Mouse (Mus musculus): ENCODE results near the gene Olfr506. TPM values are rescaled to one million over a fixed set of nuclear protein-coding genes. Genes with fewer than 3 reads are reported as not detected.
"Not testable (repeated sequence)": the region's sequence is repeated elsewhere in the genome, so short reads cannot be mapped to it uniquely, and the experiment has no call there.

Olfr506 gene
- not detected for total RNA-seq (2021)

DNA sequence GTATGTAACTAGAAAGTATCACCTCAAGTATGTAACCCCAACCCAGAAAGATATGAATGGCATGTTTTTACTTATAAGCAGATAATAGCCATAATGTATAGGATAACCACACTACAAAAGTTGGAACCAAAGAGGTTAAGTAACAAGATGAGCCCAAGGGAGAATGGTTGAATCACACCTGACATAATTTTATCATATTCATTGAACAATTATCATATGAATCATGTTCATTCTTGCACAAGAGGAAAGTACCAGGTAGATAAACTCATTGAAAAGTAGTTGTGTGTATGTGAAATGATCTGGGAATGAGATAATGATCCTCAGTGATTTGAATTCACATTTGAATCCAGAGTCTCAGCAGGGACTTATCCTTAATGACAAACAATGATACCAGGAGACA is at the start of gene Olfr506:
Gene Olfr506 (plus strand): TSS at position 301 of the 400 bp plus-strand sequence.
- no peak for DNase-seq (ENCODE audit: low spot score in 2 of 2)
- intact Hi-C loops (cut with DNase I): no loop called here

DNA sequence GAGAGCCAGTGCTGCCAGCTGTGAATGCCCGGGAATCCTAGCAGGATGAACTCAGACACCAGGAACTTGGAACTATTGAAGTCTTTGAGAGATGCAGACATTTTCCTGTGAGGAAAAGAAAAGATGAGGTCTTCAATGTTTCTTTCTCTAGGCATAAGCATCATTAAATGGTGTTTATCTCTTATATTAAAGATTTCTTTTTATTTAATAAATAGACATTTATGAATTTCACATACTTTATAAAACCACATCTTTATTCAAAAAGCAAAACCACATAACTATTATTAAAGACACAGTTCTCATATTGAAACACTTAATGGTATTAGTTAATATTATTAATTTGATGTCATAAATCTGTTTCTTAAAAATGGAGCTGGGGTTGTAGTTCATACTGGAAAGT is 44.9 kb upstream of the Olfr506 start, which contains the start of gene Olfr504:
Gene Olfr504 (minus strand): TSS at position 101 of the 400 bp plus-strand sequence.
- intact Hi-C loops (cut with DNase I): no loop called here
- no peak for DNase-seq (ENCODE audit: low spot score in 2 of 2)

GRCm38 (mm10) chr7:108589797-108590196 is 20.8 kb upstream of the Olfr506 start:
- intact Hi-C loops (cut with DNase I): no loop called here
- no peak for DNase-seq (ENCODE audit: low spot score in 2 of 2)

DNA sequence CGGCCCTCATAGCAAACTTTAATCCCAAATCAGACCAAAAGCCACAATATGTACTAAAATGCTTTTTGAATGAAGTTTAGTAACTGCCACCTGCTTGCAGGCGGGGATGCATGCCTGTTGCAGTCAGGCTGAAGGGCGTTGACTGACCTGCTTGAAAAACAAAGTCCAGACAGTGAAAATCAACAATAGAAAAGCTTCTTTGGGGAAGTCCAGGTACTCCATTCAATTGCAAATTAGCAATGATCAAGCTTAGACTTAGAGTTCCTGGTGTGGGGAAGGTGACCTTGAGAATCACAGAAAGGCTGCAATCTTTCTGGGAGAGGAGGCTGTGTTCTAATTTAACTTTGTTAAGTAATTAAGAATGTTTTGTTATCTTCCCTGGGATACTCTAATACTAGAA is 8.7 kb upstream of the Olfr506 start:
- intact Hi-C loops (cut with DNase I): not testable (repeated sequence)

DNA sequence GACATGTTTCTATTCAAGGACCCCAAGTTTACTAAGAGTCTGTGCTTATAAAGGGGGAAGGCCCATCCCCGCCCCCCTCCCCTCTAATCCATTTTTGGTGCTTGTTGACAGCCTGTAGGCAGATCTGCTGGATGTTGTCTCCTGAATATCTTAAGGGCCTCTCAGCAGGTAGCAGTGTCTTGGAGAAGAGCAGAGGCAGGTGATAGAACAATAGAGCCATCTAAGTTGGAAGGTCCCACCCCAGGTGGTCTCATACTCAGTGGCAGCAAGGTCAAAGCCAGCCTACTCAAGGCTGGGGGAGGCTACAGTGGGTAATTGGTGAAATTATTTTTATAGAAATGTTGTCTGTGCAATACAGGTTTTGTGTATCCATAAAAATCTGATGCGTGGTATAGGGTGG is 3.5 kb downstream of the Olfr506 start:
- intact Hi-C loops (cut with DNase I): no loop called here
- DNase-seq (ENCODE audit: low spot score in 2 of 2): no peak

More for the DNA sequence above, 8.7 kb upstream of the Olfr506 start:
- DNase-seq (ENCODE audit: low spot score in 2 of 2): not testable (repeated sequence)

DNA sequence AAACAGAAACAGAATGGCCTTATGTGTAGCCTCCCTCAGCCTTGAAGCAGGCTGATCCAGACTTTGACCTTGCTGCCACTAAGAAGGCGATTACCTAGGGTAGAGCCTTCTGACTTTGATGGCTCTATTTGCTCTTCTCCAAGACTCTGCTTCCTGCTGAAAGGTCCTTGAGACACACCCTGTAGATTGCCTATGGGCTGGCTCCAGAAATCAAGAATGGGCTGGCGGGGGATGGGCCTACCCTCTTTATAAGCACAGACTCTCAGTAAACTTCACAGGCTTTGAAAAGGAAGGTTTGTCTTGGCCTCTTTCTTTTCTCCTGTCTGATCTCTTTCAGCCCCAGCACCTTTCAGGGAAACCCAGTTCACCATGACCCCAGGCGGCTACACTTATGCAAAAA is 6.2 kb downstream of the Olfr506 start:
- DNase-seq (ENCODE audit: low spot score in 2 of 2); intact Hi-C loops (cut with DNase I): not testable (repeated sequence)

DNA sequence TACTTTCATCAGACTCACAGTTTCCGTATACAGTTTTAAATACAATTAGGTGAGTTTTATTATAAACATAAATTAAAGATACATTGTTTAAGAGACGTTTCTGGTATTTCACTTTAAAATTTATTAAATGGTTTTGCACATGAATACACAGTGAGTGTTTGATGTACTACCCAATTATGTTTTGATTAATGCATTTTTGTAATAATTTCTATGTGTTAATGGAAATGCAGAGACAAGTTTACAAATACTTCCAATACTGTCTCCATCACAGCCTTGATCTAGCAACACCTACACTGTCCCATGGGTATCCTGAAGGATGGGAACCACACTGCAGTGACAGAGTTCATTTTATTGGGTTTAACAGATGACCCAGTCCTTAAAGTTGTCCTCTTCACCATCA is 10.9 kb downstream of the Olfr506 start, which contains the start of gene Olfr507:
Gene Olfr507 (plus strand): TSS at position 301 of the 400 bp plus-strand sequence.
- no peak for DNase-seq (ENCODE audit: low spot score in 2 of 2)
- intact Hi-C loops (cut with DNase I): no loop called here

DNA sequence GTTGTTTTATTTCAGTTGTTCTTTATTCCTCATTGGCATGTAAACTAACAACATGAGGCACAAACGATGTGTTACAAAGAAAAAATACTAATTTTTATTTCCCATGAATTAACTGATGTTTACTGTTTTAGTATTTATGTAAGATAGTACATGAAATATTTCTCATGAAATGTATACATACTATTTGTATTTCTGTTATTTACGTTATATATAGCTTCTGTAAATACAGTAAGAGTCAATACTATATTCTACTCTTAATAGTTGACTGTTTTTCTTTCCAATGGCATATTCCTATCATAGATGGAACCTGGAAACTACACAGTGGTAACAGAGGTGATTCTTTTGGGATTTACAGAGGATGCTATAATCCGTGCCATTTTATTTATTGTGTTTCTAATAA is 19.1 kb downstream of the Olfr506 start, which contains the start of gene Olfr508:
Gene Olfr508 (plus strand): TSS at position 301 of the 400 bp plus-strand sequence.
- no peak for DNase-seq (ENCODE audit: low spot score in 2 of 2)
- intact Hi-C loops (cut with DNase I): no loop called here

- DNase-seq (ENCODE audit: low spot score in 2 of 2): no peak
- intact Hi-C loops (cut with DNase I): no loop called here
These were observed 41.2 kb downstream of the Olfr506 start, which contains the start of gene Olfr509 for GRCm38 (mm10) chr7:108651806-108652205. Gene Olfr509 (minus strand): TSS chr7:108651906.

- DNase-seq (ENCODE audit: low spot score in 2 of 2): no peak
- intact Hi-C loops (cut with DNase I): no loop called here
These were observed 51.8 kb downstream of the Olfr506 start for GRCm38 (mm10) chr7:108662419-108662818.

Other genes with a start within 250 kb of the Olfr506 start
- not detected for gene Olfr494, start 245.5 kb upstream of the Olfr506 start, total RNA-seq (2021)
- not detected for gene Olfr495, start 217.6 kb upstream of the Olfr506 start, total RNA-seq (2021)
- gene Olfr497, start 190.4 kb upstream of the Olfr506 start, total RNA-seq (2021): not detected
- not detected for gene Olfr498, start 145.5 kb upstream of the Olfr506 start, total RNA-seq (2021)
- not detected for gene Olfr502, start 85.7 kb upstream of the Olfr506 start, total RNA-seq (2021)
- not detected for gene Olfr503, start 66.3 kb upstream of the Olfr506 start, total RNA-seq (2021)
- gene Olfr504, start 45.0 kb upstream of the Olfr506 start, total RNA-seq (2021): not detected
- not detected for gene Olfr507, start 11.0 kb downstream of the Olfr506 start, total RNA-seq (2021)
- not detected for gene Olfr508, start 19.2 kb downstream of the Olfr506 start, total RNA-seq (2021)
- under 1 TPM in 1 of 2 experiments, not detected in 1; 0.11 TPM for gene Olfr509, start 41.1 kb downstream of the Olfr506 start, total RNA-seq (2021)
- not detected for gene Olfr510, start 55.6 kb downstream of the Olfr506 start, total RNA-seq (2021)
- not detected for gene Olfr512, start 102.5 kb downstream of the Olfr506 start, total RNA-seq (2021)
- not detected for gene Olfr513, start 140.2 kb downstream of the Olfr506 start, total RNA-seq (2021)
- not detected for gene Olfr514, start 215.2 kb downstream of the Olfr506 start, total RNA-seq (2021)
- gene Olfr516, start 239.7 kb downstream of the Olfr506 start, total RNA-seq (2021): not detected

Data from left cerebral cortex, postnatal 36 days (tissue).